Mouse (Mus musculus): ENCODE results near the gene Hist2h2aa1. TPM values are rescaled to one million over a fixed set of nuclear protein-coding genes. Genes with fewer than 3 reads are reported as not detected.
"Not testable (repeated sequence)": the region's sequence is repeated elsewhere in the genome, so short reads cannot be mapped to it uniquely, and the experiment has no call there.

Hist2h2aa1 gene
- polyA plus RNA-seq, 1 experiment from 2014 or later, result 22.0 TPM

GRCm38 (mm10) chr3:96207819-96208218, 37.5 kb upstream of the Hist2h2aa1 start:
- WGBS, result 81% methylated on average over 3 of the region's 3 CpGs
- Histone ChIP-seq H3K4me1 (ENCODE audit: control insufficient read depth, insufficient read depth, low read length) (no peaks in the 10 kb centered on the region), H3K27me3 (replicated peaks; ENCODE audit: control insufficient read depth, insufficient read depth, low read length) (no peaks in the 10 kb centered on the region), H3K4me3 (ENCODE audit: low read depth, low read length) (no peak overlapping the region), H3K36me3 (ENCODE audit: control insufficient read depth, insufficient read depth, low read length) (no peaks in the 10 kb centered on the region), H3K9ac (ENCODE audit: low read depth, low read length) (no peak overlapping the region), H3K9me3 (ENCODE audit: control insufficient read depth, low read length) (no peaks in the 10 kb centered on the region), H3K27ac (replicated peaks; ENCODE audit: low read depth, low read length) (no peak overlapping the region), H3K4me2 (ENCODE audit: low read depth, low read length) (no peak overlapping the region)
- ATAC-seq (ENCODE audit: low read depth), result no peak
- no peak for DNase-seq (ENCODE audit: low spot score)

GRCm38 (mm10) chr3:96209242-96209641, 36.1 kb upstream of the Hist2h2aa1 start:
- no peaks in the 10 kb centered on the region for H3K36me3 ChIP-seq (ENCODE audit: control insufficient read depth, insufficient read depth, low read length)
- no peaks in the 10 kb centered on the region for H3K9me3 ChIP-seq (ENCODE audit: control insufficient read depth, low read length)
- no peak for DNase-seq (ENCODE audit: low spot score)
- H3K4me3 ChIP-seq (ENCODE audit: low read depth, low read length), result no peak overlapping the region
- no peaks in the 10 kb centered on the region for H3K27me3 ChIP-seq (replicated peaks; ENCODE audit: control insufficient read depth, insufficient read depth, low read length)
- WGBS, result 21% methylated on average over 15 of the region's 15 CpGs
- H3K9ac ChIP-seq (ENCODE audit: low read depth, low read length), result no peak overlapping the region
- ATAC-seq (ENCODE audit: low read depth), result no peak
- no peak overlapping the region for H3K27ac ChIP-seq (replicated peaks; ENCODE audit: low read depth, low read length)
- H3K4me2 ChIP-seq (ENCODE audit: low read depth, low read length), result no peak overlapping the region
- no peaks in the 10 kb centered on the region for H3K4me1 ChIP-seq (ENCODE audit: control insufficient read depth, insufficient read depth, low read length)

- H3K27ac ChIP-seq (replicated peaks; ENCODE audit: low read depth, low read length), result peak overlapping the region; percentile 98
- WGBS, result under 1% methylated on average over 12 of the region's 12 CpGs
- H3K4me3 ChIP-seq (ENCODE audit: low read depth, low read length), result peak overlapping the region; percentile 66
- H3K4me2 ChIP-seq (ENCODE audit: low read depth, low read length), result peak overlapping the region; percentile 88
- H3K4me1 ChIP-seq (ENCODE audit: control insufficient read depth, insufficient read depth, low read length), result peaks cover 25% of the 10 kb centered on the region
- H3K9me3 ChIP-seq (ENCODE audit: control insufficient read depth, low read length), result no peaks in the 10 kb centered on the region
- H3K9ac ChIP-seq (ENCODE audit: low read depth, low read length), result peak overlapping the region; percentile 92
- no peaks in the 10 kb centered on the region for H3K36me3 ChIP-seq (ENCODE audit: control insufficient read depth, insufficient read depth, low read length)
- ATAC-seq (ENCODE audit: low read depth) (peak; percentile 8; the same call in 1 of the 2 replicates), DNase-seq (ENCODE audit: low spot score) (no peak)
- no peaks in the 10 kb centered on the region for H3K27me3 ChIP-seq (replicated peaks; ENCODE audit: control insufficient read depth, insufficient read depth, low read length)
These were observed 26.1 kb upstream of the Hist2h2aa1 start for GRCm38 (mm10) chr3:96219191-96219641.

- WGBS, result under 1% methylated on average over 35 of the region's 37 CpGs
- peak; percentile 97 for DNase-seq (ENCODE audit: low spot score)
- H3K27ac ChIP-seq (replicated peaks; ENCODE audit: low read depth, low read length), result peak within 1 kb of the TSS; percentile 98
- no peaks in the 10 kb centered on the region for H3K36me3 ChIP-seq (ENCODE audit: control insufficient read depth, insufficient read depth, low read length)
- H3K9ac ChIP-seq (ENCODE audit: low read depth, low read length), result peak within 1 kb of the TSS; percentile 92
- peaks cover 25% of the 10 kb centered on the region for H3K4me1 ChIP-seq (ENCODE audit: control insufficient read depth, insufficient read depth, low read length)
- peak; percentile 87 for ATAC-seq (ENCODE audit: low read depth)
- no peaks in the 10 kb centered on the region for H3K9me3 ChIP-seq (ENCODE audit: control insufficient read depth, low read length)
- no peaks in the 10 kb centered on the region for H3K27me3 ChIP-seq (replicated peaks; ENCODE audit: control insufficient read depth, insufficient read depth, low read length)
- H3K4me2 ChIP-seq (ENCODE audit: low read depth, low read length), result peak within 1 kb of the TSS; percentile 88
- H3K4me3 ChIP-seq (ENCODE audit: low read depth, low read length), result peak within 1 kb of the TSS; percentile 66
These were observed 25.6 kb upstream of the Hist2h2aa1 start, which contains the start of the genes Bola1 and Hist2h2ab for GRCm38 (mm10) chr3:96219661-96220130. Gene Bola1, minus strand, starts transcription at chr3:96219709. Gene Hist2h2ab, plus strand, starts transcription at chr3:96219865.

- not testable (repeated sequence) for H3K9me3 ChIP-seq (ENCODE audit: control insufficient read depth, low read length); H3K36me3 ChIP-seq (ENCODE audit: control insufficient read depth, insufficient read depth, low read length); H3K27me3 ChIP-seq (replicated peaks; ENCODE audit: control insufficient read depth, insufficient read depth, low read length)
- peak overlapping the region; percentile 66 for H3K4me3 ChIP-seq (ENCODE audit: low read depth, low read length)
- peak overlapping the region; percentile 98 for H3K27ac ChIP-seq (replicated peaks; ENCODE audit: low read depth, low read length)
- peaks cover 25% of the 10 kb centered on the region for H3K4me1 ChIP-seq (ENCODE audit: control insufficient read depth, insufficient read depth, low read length)
- H3K4me2 ChIP-seq (ENCODE audit: low read depth, low read length), result peak overlapping the region; percentile 88
- under 1% methylated on average over 20 of the region's 47 CpGs for WGBS
- peak overlapping the region; percentile 92 for H3K9ac ChIP-seq (ENCODE audit: low read depth, low read length)
- DNase-seq (ENCODE audit: low spot score), result peak; percentile 56
- ATAC-seq (ENCODE audit: low read depth), result peak; percentile 2; the same call in 1 of the 2 replicates
These were observed 25.0 kb upstream of the Hist2h2aa1 start for GRCm38 (mm10) chr3:96220131-96220764.

GRCm38 (mm10) chr3:96220765-96221639, 24.3 kb upstream of the Hist2h2aa1 start, which contains the start of the genes Hist2h2ac and Hist2h2be:
Gene Hist2h2ac, minus strand, starts transcription at chr3:96220880.
Gene Hist2h2be, plus strand, starts transcription at chr3:96221119.
- H3K9me3 ChIP-seq (ENCODE audit: control insufficient read depth, low read length), result no peaks in the 10 kb centered on the region
- peak within 1 kb of the TSS; percentile 98 for H3K27ac ChIP-seq (replicated peaks; ENCODE audit: low read depth, low read length)
- peak within 1 kb of the TSS; percentile 88 for H3K4me2 ChIP-seq (ENCODE audit: low read depth, low read length)
- under 1% methylated on average over 41 of the region's 43 CpGs for WGBS
- no peaks in the 10 kb centered on the region for H3K27me3 ChIP-seq (replicated peaks; ENCODE audit: control insufficient read depth, insufficient read depth, low read length)
- peak within 1 kb of the TSS; percentile 66 for H3K4me3 ChIP-seq (ENCODE audit: low read depth, low read length)
- H3K9ac ChIP-seq (ENCODE audit: low read depth, low read length), result peak within 1 kb of the TSS; percentile 92
- DNase-seq (ENCODE audit: low spot score) (peak; percentile 98), ATAC-seq (ENCODE audit: low read depth) (peak; percentile 91)
- peaks cover 25% of the 10 kb centered on the region for H3K4me1 ChIP-seq (ENCODE audit: control insufficient read depth, insufficient read depth, low read length)
- no peaks in the 10 kb centered on the region for H3K36me3 ChIP-seq (ENCODE audit: control insufficient read depth, insufficient read depth, low read length)

- Histone ChIP-seq H3K4me2 (ENCODE audit: low read depth, low read length) (peak overlapping the region; percentile 88), H3K27ac (replicated peaks; ENCODE audit: low read depth, low read length) (peak overlapping the region; percentile 98), H3K36me3 (ENCODE audit: control insufficient read depth, insufficient read depth, low read length) (no peaks in the 10 kb centered on the region), H3K4me1 (ENCODE audit: control insufficient read depth, insufficient read depth, low read length) (peaks cover 25% of the 10 kb centered on the region), H3K4me3 (ENCODE audit: low read depth, low read length) (peak overlapping the region; percentile 66), H3K9me3 (ENCODE audit: control insufficient read depth, low read length) (no peaks in the 10 kb centered on the region), H3K27me3 (replicated peaks; ENCODE audit: control insufficient read depth, insufficient read depth, low read length) (no peaks in the 10 kb centered on the region), H3K9ac (ENCODE audit: low read depth, low read length) (peak overlapping the region; percentile 60)
- WGBS, result 14% methylated on average over 9 of the region's 9 CpGs
- no peak for DNase-seq (ENCODE audit: low spot score)
- no peak for ATAC-seq (ENCODE audit: low read depth)
These were observed 23.7 kb upstream of the Hist2h2aa1 start for GRCm38 (mm10) chr3:96221640-96222038.

- no peak for DNase-seq (ENCODE audit: low spot score)
- 92% methylated on average over 4 of the region's 4 CpGs for WGBS
- no peaks in the 10 kb centered on the region for H3K36me3 ChIP-seq (ENCODE audit: control insufficient read depth, insufficient read depth, low read length)
- no peaks in the 10 kb centered on the region for H3K9me3 ChIP-seq (ENCODE audit: control insufficient read depth, low read length)
- no peak overlapping the region for H3K4me3 ChIP-seq (ENCODE audit: low read depth, low read length)
- no peak for ATAC-seq (ENCODE audit: low read depth)
- no peak overlapping the region for H3K27ac ChIP-seq (replicated peaks; ENCODE audit: low read depth, low read length)
- H3K4me1 ChIP-seq (ENCODE audit: control insufficient read depth, insufficient read depth, low read length), result peaks cover 25% of the 10 kb centered on the region
- peak overlapping the region; percentile 88 for H3K4me2 ChIP-seq (ENCODE audit: low read depth, low read length)
- no peak overlapping the region for H3K9ac ChIP-seq (ENCODE audit: low read depth, low read length)
- H3K27me3 ChIP-seq (replicated peaks; ENCODE audit: control insufficient read depth, insufficient read depth, low read length), result no peaks in the 10 kb centered on the region
These were observed 22.5 kb upstream of the Hist2h2aa1 start for GRCm38 (mm10) chr3:96222774-96223173.
